Mouse (Mus musculus) embryonic facial prominence, embryonic 13.5 days (tissue): ENCODE data around the gene Mylpf. TPM values are rescaled to one million over a fixed set of nuclear protein-coding genes. Genes with fewer than 3 reads are reported as not detected.
A peak's percentile ranks its signal among the peaks of the same experiment; 100 is the strongest.

Experiments used
- ATAC-seq: fragments of 200-750 bp; cut with Nextera tagmentation; 2 replicates; pipeline ENCODE4 v1.8.0; 2017; ENCODE audit warnings: low read depth; ENCODE audit not compliant: insufficient number of reproducible peaks, insufficient read depth, low FRiP score, low TSS enrichment
- H3K27ac ChIP-seq: fragments of 300-500 bp; sonication (generic); 2 replicates; pipeline ENCODE4 v1.5.1; 2015; ENCODE audit warnings: moderate library complexity, mild to moderate bottlenecking, inconsistent platforms
- H3K27me3 ChIP-seq: fragments of 300-500 bp; sonication (generic); 2 replicates; pipeline ENCODE4 v1.6.1; 2015; ENCODE audit warnings: mild to moderate bottlenecking, inconsistent platforms
- H3K36me3 ChIP-seq: fragments of 300-500 bp; sonication (generic); 2 replicates; pipeline ENCODE4 v1.6.1; 2015; ENCODE audit warnings: mild to moderate bottlenecking, inconsistent platforms
- H3K4me1 ChIP-seq: fragments of 300-500 bp; sonication (generic); 2 replicates; pipeline ENCODE4 v1.6.1; 2015; ENCODE audit warnings: inconsistent platforms
- H3K4me2 ChIP-seq: fragments of 300-500 bp; sonication (generic); 2 replicates; pipeline ENCODE4 v1.6.1; 2015; ENCODE audit warnings: moderate library complexity, mild to moderate bottlenecking, inconsistent platforms
- H3K4me3 ChIP-seq: fragments of 300-500 bp; sonication (generic); 2 replicates; pipeline ENCODE4 v1.5.1; 2015; ENCODE audit warnings: mild to moderate bottlenecking, inconsistent platforms
- H3K9ac ChIP-seq: fragments of 300-500 bp; sonication (generic); 2 replicates; pipeline ENCODE4 v1.6.1; 2015; ENCODE audit warnings: mild to moderate bottlenecking, inconsistent platforms
- H3K9me3 ChIP-seq: fragments of 300-500 bp; sonication (generic); 2 replicates; pipeline ENCODE4 v1.6.1; 2016; ENCODE audit warnings: inconsistent platforms
- WGBS: fragments of 180-500 bp; shearing (Covaris S2); methylation state at CpG from one replicate; pipeline ENCODE4 v1.1.7; 2015; ENCODE audit warnings: mixed read lengths; 5-methylcytosine and 5-hydroxymethylcytosine counted together
- polyA plus RNA-seq: library from polyadenylated mRNA; unstranded; fragments of >200 nt; fragmentation: Nextera tagmentation; extraction: Ambion mirVana; gene quantifications from 2 replicates; pipeline ENCODE4 v1.2.1, GENCODE M21; 2015

Gene Mylpf
- polyA plus RNA-seq, 1 experiment from 2014 or later, result 41.1 TPM

DNA sequence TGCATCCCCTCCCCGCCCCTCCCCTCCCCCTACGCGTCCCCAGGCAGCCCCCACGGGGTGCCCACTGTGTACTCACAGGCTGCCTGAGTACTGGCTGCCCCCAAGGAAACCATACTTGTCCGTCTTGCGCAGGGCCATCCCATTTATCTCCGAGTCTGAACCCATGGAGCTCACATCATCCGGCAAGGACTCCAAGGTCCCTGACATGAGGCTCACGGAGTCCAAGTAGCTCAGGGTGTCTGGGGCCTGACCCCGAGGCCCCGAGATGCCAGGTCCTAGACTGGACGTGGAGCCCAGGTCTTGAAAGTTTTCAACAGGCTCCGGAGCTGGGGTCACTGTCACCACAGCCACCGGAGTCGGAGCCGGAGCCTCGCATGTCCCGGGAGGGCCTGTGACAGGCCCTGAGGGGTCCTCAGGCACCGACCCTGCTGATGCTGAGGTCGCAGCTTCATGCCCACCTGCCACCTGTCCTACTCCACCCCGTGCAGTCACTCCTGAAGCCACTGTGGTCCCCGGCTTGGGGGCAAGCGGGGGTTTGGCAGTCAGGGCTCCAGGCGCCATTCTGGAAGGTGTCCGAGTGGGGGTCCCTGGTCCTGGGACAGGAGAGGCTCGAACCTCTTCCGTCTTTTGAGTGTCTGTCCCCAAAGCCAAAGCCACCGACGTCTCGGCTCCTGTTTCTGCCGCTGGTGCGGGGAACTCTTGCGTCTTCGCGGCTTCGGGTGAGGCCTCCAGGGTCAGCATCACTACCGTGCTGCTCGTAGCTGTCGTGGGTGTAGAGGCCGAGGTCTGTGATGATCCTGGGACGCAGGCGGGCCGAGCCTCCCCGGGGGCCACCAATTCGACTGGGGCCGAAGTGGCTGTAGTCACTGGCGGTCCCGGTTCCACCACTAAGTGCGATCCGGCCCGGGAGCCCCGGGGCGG is 1.1 kb upstream of the Mylpf start:
- peak overlapping the region; percentile 88 for H3K27ac ChIP-seq
- peak overlapping the region; percentile 96 for H3K4me3 ChIP-seq
- H3K4me1 ChIP-seq, result peaks cover 19% of the 10 kb centered on the region
- H3K4me2 ChIP-seq, result peak overlapping the region; percentile 97
- H3K9ac ChIP-seq, result peak overlapping the region; percentile 98
- H3K36me3 ChIP-seq, result peaks cover 17% of the 10 kb centered on the region
- no peaks in the 10 kb centered on the region for H3K9me3 ChIP-seq
- H3K27me3 ChIP-seq, result no peaks in the 10 kb centered on the region
- under 1% methylated on average over 53 of the region's 53 CpGs for WGBS
- no peak for ATAC-seq

GRCm38 (mm10) chr7:127208295-127208552 is 466 bp upstream of the Mylpf start, which contains the start of gene Tbc1d10b:
TSS of gene Tbc1d10b (minus strand) at chr7:127208468.
- no peaks in the 10 kb centered on the region for H3K9me3 ChIP-seq
- peak within 1 kb of the TSS; percentile 97 for H3K4me2 ChIP-seq
- H3K27ac ChIP-seq, result peak within 1 kb of the TSS; percentile 90
- peaks cover 19% of the 10 kb centered on the region for H3K4me1 ChIP-seq
- H3K27me3 ChIP-seq, result no peaks in the 10 kb centered on the region
- no peak; the same call in 1 of the 2 replicates for ATAC-seq
- peak within 1 kb of the TSS; percentile 98 for H3K9ac ChIP-seq
- H3K4me3 ChIP-seq, result peak within 1 kb of the TSS; percentile 96
- peaks cover 11% of the 10 kb centered on the region for H3K36me3 ChIP-seq
- WGBS, result 0% methylated on average over 31 of the region's 44 CpGs

- H3K4me1 ChIP-seq, result peaks cover 23% of the 10 kb centered on the region
- peak overlapping the region; percentile 68 for H3K4me2 ChIP-seq
- peak overlapping the region; percentile 90; the same call in 1 of the 2 replicates for H3K27ac ChIP-seq
- H3K4me3 ChIP-seq, result no peak overlapping the region
- H3K27me3 ChIP-seq, result peaks cover 9% of the 10 kb centered on the region; the same call in 1 of the 2 replicates
- WGBS, result 81% methylated on average over 5 of the region's 5 CpGs
- H3K9me3 ChIP-seq, result no peaks in the 10 kb centered on the region
- H3K36me3 ChIP-seq, result peaks cover 6% of the 10 kb centered on the region
- ATAC-seq, result no peak
- H3K9ac ChIP-seq, result no peak overlapping the region
Observed at GRCm38 (mm10) chr7:127209851-127210250, 1.2 kb downstream of the Mylpf start.

DNA sequence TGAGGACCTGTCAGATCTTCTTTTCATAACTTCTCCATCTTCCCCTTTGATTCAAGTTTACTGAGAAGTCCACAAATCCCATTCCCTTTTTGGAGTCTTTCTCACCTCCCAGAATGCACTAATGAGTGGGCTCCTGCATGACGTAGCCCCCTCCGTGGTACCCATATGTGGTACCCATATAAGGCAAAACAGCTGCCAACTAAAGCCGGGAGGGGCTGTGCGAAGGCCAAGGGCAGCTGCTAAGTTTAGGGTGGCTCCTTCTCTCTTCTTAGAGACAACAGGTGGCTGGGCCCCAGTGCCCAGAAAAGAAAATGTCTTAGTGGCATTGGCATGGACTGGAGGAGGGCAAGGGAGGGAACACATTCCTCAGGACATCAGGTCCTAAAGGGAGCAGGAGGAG is 1.6 kb downstream of the Mylpf start:
- Histone ChIP-seq H3K4me1 (peaks cover 23% of the 10 kb centered on the region), H3K9me3 (no peaks in the 10 kb centered on the region), H3K4me2 (no peak overlapping the region), H3K4me3 (no peak overlapping the region), H3K27ac (no peak overlapping the region), H3K9ac (no peak overlapping the region), H3K36me3 (peaks cover 1% of the 10 kb centered on the region), H3K27me3 (peaks cover 9% of the 10 kb centered on the region; the same call in 1 of the 2 replicates)
- no peak for ATAC-seq
- WGBS, result 84% methylated on average over 4 of the region's 4 CpGs

DNA sequence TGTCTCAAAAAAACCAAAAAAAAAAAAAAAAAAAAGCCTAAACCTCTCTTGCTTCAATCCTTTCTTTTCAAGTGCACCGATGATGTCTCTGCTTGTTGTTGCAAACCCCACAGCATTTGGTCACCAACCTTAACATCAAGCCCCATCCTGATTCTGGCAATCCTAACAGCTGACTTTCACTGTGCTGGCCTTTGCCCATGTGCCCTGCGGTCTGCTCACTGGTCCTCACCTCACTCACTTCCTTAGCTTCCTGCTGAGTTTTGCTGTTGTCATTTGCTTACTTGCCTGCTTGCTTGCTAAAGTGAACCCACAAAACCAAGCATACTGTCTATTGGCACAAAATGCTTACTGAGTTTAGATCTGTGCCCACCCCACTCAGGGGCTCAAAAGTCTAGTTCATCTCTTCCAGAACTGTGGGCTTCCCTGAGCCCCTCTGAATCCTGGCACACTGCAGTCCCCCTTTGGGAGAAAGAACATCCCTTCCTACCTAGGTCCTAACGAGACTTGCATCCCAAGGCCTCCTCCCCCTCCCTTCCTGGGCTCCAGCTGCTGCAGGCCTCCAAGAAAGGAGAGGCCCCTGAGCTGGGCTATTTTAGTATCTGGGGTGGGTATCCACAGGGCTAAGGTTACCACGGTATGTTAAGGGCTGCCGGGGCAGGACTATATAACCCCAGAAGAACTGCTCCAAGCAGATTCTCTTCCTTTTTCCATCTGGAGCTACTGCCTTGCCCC is 2.5 kb downstream of the Mylpf start:
- Histone ChIP-seq H3K36me3 (no peaks in the 10 kb centered on the region), H3K27ac (no peak overlapping the region), H3K4me1 (peaks cover 23% of the 10 kb centered on the region), H3K4me3 (no peak overlapping the region), H3K9ac (0 out of 2 replicates have a peak overlapping the region, but pooled peaks have one; percentile 49), H3K9me3 (no peaks in the 10 kb centered on the region), H3K4me2 (no peak overlapping the region), H3K27me3 (peaks cover 9% of the 10 kb centered on the region; the same call in 1 of the 2 replicates)
- no peak for ATAC-seq
- 59% methylated on average over 5 of the region's 5 CpGs for WGBS

DNA sequence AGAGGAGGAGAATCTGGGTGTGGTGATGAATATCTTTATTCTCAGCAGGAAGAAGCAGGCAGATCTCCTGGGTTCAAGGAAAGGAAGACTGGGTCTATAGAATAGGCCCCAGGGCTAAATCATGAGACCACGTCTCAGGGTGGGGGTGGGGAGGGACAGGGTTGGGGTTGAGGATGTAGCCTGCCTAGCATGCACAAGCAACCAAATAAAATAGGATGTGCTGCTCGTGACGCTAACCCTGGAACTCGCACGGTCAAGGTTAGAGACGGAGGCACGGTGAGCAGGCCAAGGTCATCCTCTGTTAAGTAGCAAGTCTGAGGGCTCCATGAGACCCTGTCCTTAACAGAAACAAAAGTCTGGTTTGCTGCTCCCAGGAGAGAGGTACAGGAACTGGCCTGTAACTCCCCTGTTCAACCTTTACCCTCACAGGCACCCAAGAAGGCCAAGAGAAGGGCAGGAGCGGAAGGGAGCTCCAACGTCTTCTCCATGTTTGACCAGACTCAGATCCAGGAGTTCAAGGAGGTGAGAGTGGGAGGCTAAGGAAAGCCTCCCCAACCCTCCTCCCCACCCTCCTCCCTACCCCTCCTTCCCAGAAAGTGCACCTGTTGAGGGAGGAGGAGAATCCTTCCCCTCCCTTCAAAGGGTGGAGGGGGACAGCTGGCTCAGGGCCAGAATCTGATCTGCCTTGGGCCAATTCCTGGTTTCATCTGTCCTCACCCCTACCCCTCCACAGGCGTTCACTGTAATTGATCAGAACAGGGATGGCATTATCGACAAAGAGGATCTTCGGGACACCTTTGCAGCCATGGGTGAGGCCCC is 4.0 kb downstream of the Mylpf start:
- Histone ChIP-seq H3K4me3 (no peak overlapping the region), H3K4me1 (peaks cover 15% of the 10 kb centered on the region), H3K27me3 (peaks cover 9% of the 10 kb centered on the region; the same call in 1 of the 2 replicates), H3K27ac (no peak overlapping the region), H3K9me3 (no peaks in the 10 kb centered on the region), H3K9ac (no peak overlapping the region), H3K4me2 (no peak overlapping the region), H3K36me3 (no peaks in the 10 kb centered on the region)
- ATAC-seq, result no peak
- 86% methylated on average over 12 of the region's 12 CpGs for WGBS

DNA sequence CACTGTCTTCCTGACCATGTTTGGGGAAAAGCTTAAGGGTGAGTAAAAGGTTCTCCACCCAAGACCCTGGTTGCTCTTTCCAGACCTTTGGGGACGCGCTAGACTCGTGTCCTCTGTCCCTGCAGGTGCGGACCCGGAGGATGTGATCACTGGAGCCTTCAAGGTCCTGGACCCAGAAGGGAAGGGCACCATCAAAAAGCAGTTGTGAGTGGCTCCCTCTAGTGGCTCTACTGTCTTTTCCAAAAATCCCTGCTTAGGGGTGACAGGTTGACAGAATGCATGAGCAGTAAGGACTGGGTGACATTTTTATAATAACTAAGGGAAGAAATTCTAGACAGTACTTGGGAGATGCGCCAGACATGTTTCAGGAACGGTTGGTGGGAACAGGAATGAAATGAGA is 4.8 kb downstream of the Mylpf start:
- Histone ChIP-seq H3K4me3 (no peak overlapping the region), H3K9me3 (no peaks in the 10 kb centered on the region), H3K4me2 (no peak overlapping the region), H3K36me3 (no peaks in the 10 kb centered on the region), H3K27me3 (peaks cover 9% of the 10 kb centered on the region; the same call in 1 of the 2 replicates), H3K4me1 (peaks cover 15% of the 10 kb centered on the region), H3K9ac (no peak overlapping the region), H3K27ac (no peak overlapping the region)
- ATAC-seq, result no peak
- WGBS, result 42% methylated on average over 7 of the region's 7 CpGs

DNA sequence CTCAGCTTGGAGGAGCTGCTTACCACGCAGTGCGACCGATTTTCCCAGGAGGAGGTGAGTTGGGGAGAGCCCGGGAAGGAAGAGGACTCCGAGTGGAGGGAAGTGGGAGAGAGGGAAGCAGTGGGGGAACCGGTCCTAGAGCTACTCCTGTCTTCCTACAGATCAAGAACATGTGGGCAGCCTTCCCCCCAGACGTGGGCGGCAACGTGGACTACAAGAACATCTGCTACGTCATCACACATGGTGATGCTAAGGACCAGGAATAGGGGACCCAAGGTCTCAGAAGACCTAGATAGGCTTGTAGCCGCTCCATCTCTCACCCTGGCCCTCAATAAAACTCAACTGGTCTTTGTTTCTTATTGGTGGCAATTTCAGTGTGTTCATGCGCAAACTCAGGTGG is 5.2 kb downstream of the Mylpf start:
- no peak for ATAC-seq
- H3K27me3 ChIP-seq, result peaks cover 9% of the 10 kb centered on the region; the same call in 1 of the 2 replicates
- peaks cover 15% of the 10 kb centered on the region for H3K4me1 ChIP-seq
- H3K9me3 ChIP-seq, result no peaks in the 10 kb centered on the region
- H3K4me3 ChIP-seq, result peak overlapping the region; percentile 42; the same call in 1 of the 2 replicates
- H3K36me3 ChIP-seq, result no peaks in the 10 kb centered on the region
- peak overlapping the region; percentile 64 for H3K4me2 ChIP-seq
- no peak overlapping the region for H3K27ac ChIP-seq
- no peak overlapping the region for H3K9ac ChIP-seq
- 51% methylated on average over 12 of the region's 12 CpGs for WGBS

- Histone ChIP-seq H3K9me3 (no peaks in the 10 kb centered on the region), H3K4me1 (peaks cover 15% of the 10 kb centered on the region), H3K4me3 (peak overlapping the region; percentile 42), H3K27me3 (peaks cover 9% of the 10 kb centered on the region; the same call in 1 of the 2 replicates), H3K9ac (peak overlapping the region; percentile 67), H3K27ac (no peak overlapping the region), H3K36me3 (no peaks in the 10 kb centered on the region), H3K4me2 (peak overlapping the region; percentile 64)
- 28% methylated on average over 21 of the region's 21 CpGs for WGBS
- ATAC-seq, result no peak
Observed at GRCm38 (mm10) chr7:127214521-127214920, 5.8 kb downstream of the Mylpf start.

- H3K4me2 ChIP-seq, result peak overlapping the region; percentile 64
- peak overlapping the region; percentile 42 for H3K4me3 ChIP-seq
- no peaks in the 10 kb centered on the region for H3K9me3 ChIP-seq
- ATAC-seq, result no peak
- peaks cover 9% of the 10 kb centered on the region; the same call in 1 of the 2 replicates for H3K27me3 ChIP-seq
- no peak overlapping the region for H3K27ac ChIP-seq
- peak overlapping the region; percentile 67 for H3K9ac ChIP-seq
- H3K4me1 ChIP-seq, result peaks cover 15% of the 10 kb centered on the region
- H3K36me3 ChIP-seq, result no peaks in the 10 kb centered on the region
- WGBS, result 22% methylated on average over 33 of the region's 33 CpGs
Observed at GRCm38 (mm10) chr7:127214981-127215871, 6.5 kb downstream of the Mylpf start.
